Mouse (Mus musculus) kidney, adult 11 months (tissue): Measurements from ENCODE around the gene Cog6.

ENCODE experiments used
- DNase-seq: peaks from one replicate; pipeline ENCODE4 v3.0.0; 2022

The Cog6 gene

DNA sequence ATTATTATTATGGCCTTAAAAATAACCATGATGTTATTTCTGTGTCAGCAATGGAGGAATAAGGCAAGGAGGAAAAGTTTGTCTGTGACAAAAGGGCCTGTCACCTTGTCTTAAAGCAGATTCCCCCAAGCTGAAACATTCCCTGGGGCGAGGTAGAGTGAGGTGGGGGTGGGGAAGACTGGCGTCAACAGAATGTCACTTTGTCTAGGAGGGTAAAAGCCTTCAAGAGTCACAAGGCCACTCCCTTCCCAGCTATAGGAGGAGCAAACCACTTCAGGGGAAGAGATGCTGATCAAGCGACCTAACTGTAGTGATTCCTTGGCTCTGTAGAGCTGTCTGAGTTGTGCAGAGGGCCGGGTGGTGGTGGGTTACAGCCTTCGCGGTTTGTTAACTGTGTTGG lies 14.5 kb upstream of the Cog6 start:
- no peak for DNase-seq

DNA sequence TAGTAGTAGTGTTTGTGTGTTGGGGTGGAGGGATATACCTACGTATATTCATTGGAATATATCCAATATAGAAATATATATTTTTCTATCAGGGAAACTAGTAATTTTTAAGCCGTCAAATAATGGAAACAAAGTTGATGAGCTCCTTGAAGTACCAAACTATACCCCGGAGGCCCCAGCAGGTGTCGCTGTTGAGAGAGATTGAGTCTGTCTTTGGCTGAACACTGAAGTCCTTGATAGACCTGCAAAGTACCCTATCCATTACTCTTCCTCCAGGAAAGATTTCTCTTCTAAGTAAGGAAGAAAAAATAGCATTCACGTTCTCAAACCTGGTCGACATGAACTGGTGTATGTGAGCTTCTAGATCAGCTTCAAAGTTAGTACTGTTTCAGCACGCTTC lies 12.0 kb upstream of the Cog6 start:
- peak; percentile 34 for DNase-seq

- no peak for DNase-seq
Measured at GRCm38 (mm10) chr3:53027333-53027732, 10.3 kb upstream of the Cog6 start.

- no peak for DNase-seq
Measured at GRCm38 (mm10) chr3:53007411-53007810, 9.6 kb downstream of the Cog6 start.

DNA sequence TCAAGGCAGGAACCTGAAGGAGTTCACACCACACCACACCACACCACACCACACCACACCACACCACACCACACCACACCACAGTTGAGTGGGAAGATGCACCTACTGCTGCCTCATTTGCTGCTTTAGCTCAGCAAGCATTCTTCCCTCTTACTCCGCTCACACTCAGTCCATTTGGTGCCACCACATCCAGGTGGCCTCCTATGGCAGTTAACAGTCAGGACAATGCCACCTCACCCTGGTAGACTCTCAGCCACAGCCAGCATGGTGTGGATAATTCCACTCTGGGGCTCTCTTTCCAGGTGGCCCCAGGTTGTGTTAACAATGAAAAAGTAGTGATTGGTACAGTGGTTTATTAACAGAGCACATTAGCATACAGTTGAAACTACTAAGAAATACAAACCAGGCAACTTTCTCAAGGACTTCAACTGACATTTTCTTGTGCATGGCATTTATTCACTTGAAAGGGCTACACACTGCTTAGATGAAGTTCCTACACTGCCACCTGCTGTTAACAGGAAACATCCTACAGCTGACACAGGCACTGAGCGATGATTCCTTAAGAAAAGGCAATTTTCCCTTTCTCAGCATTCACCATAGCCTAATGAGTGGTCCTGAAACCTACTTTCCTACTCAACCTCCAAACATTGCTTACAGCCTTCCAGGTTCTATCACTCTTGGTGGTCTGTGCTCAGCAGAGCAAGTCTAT lies 12.5 kb downstream of the Cog6 start:
- DNase-seq, result no peak

DNA sequence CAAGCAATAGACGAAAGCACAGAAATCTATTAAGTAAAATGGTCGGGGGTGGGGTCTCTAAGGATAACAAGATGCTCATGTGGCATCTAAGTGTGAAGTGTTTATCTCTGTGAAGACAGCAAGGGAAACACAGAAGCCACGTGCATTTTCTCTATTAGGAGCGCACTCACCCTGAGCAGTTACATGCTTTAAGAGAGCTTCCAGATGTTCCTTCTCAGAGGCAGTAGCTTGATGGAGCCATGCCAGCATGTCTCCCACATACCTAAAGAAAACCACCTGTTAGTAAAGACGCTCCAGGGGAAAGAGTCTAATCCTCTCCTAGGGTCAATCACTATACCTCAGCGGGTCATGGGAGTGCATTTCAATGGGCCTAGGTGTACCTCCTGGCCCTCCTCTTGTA lies 15.0 kb downstream of the Cog6 start:
- DNase-seq, result no peak

DNA sequence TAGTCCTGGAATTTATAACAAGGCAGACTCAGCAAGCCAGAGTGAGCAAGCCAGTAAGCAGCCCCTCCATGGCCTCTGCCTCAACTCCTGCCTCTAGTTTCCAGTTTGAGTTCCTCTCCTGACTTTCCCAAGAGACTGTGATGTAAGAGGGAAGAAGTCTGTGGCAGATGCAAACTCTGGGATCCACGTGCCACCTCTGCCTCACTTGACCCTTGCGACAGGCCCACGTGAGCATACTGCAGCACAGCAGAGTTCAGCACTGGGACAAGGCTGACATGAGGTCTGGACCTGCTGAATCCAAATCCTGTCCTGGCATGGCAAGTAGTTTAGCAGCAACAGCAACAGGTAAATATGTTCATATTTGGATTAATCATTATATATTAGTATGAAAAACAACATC lies 17.0 kb downstream of the Cog6 start:
- DNase-seq, result no peak

DNA sequence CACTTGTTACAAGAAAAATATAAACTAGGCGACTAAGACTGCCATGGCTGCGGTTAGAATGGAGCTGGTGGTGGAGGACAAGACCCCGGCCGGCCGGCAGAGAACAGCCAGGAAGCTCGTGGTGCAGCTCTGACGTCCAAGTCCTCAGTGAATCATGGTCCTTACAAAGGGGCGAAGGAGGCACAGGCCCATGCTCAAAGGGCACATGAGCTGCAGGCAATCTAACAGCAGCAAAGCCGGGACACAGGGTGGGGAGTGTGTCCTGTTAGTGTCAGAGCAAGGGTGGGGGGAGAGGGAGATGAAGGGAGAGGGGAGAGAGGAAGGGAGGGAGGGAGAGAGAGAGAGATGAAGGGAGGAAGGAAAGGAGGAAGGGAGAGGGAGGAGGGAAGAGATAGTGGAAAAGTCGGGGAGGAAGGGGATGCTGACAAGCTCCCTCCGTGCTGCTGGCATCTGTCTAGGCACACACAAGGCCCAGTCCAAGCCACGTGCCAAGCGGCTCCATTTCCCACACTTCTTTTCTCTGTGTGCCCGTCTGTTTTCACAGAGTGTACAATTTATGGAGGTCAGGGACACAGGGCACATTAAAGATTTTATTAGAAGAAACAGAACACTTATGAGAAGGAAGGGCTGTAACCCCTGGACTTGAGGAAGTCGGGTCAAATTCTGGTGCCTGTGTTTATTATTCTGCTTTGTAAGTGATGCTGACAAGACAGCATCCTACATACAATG lies 17.9 kb downstream of the Cog6 start:
- DNase-seq, result no peak

DNA sequence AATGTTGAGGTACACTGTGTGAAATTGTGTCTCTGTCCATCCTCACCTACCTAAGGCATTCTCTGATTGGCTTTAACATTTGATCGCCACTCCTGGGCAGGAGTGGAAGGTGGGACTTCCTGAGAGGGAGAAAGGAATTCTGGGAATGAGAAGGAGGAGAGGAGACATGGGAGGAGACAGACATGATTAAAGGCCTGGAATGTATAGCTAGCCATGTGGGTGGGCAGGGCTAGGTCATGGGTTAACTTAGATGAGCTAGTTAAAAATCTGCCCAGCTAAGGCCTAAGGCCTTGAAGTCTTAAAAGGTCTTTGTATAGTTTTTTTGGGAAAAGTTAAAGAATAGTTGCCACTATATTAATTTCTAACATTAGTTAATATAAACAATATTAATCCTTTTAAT lies 19.7 kb downstream of the Cog6 start:
- no peak for DNase-seq

- no peak for DNase-seq
Measured at GRCm38 (mm10) chr3:52996635-52997034, 20.4 kb downstream of the Cog6 start.

DNA sequence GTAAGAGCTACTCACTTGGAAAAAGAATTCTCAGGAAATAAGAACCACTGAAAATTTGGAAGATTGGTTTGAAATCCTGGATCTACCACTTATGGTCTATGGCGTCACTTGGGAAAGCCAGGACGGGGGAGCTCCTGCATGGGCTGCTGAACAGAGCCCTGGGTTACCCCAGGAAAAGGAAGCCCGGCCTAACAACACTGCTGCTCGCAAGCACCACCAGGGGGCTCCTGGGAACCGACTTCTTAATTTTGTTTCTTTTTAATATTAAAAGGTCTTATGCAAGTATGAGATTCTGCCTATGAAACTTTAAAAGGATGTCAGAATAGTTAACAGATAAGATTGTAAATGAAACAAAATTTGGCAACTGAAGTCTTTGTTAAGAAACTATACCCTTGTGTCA lies 22.4 kb downstream of the Cog6 start:
- DNase-seq, result no peak

DNA sequence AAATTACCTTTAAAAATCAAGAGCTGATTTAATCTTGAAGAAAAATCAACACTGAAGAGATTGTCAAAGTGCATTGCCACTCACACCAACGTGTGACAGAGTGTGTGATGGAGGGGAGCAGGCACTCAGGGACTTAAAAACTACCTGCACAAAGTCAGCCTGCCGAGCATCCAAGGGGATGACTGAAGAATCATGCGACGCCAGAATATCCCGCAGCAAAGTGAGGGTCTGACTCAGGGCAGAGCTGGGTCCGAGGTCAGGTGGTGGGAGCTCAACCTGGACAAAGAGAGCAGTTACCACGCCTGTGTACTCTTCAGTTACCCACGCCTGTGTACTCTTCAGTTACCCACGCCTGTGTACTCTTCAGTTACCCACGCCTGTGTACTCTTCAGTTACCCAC lies 23.7 kb downstream of the Cog6 start:
- DNase-seq, result no peak

DNA sequence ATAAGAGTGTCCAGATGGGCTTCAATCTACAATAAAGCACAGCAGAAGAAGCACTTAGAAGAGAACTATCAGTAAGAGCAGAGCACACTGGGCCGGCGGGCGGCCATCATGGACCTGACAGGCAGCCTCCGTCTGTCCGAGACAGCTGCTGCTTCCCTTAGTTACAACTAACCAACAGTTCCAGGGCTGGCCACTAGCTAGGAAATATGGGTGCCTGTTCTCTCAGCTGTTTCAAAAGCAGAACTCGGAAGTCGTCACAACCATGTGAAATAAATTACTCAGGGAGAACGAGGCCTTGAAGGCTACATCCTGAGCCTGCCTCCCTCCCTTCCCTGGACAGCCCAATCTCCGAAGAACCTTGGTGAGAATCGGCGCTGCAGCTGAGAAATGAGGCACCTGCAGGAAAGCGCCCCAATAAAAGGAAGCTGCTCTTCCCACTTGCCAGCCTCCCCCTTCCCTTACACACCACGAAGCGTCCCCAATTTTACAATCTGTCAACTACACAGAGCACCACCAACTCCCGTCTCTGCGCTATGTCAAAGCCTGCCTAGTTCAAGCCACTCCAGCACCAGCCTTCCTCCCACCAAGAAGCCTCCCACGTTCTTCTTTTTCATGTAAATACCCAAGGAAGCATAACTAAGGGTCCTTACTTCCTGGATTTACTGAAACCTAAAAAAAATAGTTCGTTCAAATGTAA lies 26.8 kb downstream of the Cog6 start:
- no peak for DNase-seq

- peak; percentile 17 for DNase-seq
Measured at GRCm38 (mm10) chr3:52985508-52985941, 31.5 kb downstream of the Cog6 start.

DNA sequence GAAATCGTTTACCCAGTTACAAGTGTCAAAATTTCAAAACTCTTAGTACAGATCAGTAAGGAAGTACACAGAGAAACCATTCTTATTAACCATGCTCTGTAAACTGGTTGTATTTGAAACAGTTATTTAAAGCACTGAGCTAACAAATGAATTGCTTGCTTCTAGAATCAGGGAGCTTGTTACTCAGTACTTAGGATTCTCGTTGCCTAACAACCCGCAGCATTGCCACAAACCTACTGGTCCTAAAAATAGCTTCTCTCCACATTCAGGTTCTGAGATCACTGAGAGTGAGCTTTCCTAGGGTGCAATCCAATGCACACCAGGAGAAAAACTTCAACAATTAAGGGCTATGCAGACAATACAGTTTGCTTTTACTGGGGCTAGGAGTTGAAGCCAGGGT lies 33.3 kb downstream of the Cog6 start:
- DNase-seq, result no peak

- DNase-seq, result no peak
Measured at GRCm38 (mm10) chr3:52982993-52983392, 34.0 kb downstream of the Cog6 start.

DNA sequence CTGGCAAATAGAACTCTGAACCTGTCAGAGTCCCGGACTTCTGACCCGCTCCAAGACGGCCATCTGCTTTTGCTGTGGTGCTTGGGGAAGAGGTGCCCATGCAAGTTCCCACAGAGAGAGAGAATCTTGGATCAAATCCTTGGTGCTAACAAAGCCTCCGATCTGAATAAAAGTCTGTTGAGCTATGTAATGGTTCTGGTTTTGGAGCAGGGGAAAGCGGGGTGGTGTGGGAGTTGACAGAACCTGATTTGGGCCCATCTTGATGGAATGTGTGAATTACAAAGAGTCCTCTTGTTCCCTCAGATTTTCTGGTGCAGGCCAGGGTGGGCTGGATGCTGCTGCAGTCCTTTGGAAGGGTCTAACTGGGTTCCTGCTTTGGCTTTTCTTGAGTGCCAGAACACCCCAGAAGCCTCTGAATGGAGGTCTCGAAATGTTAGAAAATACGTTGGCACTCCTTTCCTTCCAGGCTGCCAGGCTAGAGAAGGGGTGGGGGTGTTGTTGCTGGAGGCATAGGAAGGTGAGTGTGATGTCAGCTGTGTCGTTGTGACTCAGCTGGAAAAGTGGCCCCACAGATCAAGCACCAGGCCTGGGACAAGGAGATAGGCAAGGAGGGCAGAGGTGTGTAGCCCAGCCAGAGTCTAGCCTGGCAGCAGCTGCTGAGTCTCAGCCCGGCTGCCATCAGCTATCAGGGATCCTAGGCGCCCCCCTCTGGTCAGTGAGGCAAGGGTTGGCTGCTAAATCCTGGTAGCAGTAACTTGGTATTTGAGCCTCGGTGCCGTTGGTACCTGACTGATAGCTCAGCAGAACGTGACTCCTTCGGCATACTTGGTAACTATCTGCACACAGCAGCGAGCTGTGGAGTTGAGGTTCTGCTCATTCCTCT lies 42.1 kb downstream of the Cog6 start:
- DNase-seq, result peak; percentile 46

DNA sequence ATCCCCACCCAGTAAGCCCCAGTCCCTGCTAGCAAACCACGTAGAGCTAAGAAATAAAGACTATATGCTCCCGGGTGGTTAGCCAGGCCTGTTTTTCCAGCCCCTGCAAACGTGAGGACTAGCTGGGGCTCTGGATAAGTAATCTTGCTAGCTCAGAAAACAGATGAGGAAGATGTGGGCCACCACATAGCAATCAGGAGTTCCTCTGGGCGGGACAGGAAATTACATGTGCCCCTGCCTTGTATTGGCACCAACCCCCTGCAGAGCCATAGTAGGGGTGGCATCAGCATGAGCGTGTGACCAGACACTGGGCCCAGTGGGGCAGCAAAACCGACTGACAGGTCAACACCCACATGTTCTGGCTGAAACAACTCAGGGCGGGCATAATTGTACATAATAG lies 44.1 kb downstream of the Cog6 start:
- no peak for DNase-seq

DNA sequence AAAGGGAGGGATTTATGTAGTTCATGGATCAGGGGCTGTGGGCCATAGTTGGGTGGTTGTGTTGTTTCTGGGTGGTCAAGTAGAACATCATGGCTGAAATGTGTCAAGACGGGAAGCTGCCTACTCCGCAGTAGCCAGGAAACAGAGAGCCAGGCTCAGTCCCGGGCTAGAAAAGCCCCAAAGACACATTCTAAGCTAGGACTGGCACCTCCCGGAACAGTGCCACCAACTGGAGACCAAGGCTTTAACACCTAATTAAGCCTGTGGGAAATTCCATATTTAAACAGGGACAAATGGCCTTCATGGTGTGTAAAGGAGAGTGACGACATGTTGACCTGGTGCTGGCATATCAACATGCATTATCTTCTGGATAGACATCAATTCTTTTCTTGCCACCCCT lies 50.0 kb downstream of the Cog6 start:
- no peak for DNase-seq

DNA sequence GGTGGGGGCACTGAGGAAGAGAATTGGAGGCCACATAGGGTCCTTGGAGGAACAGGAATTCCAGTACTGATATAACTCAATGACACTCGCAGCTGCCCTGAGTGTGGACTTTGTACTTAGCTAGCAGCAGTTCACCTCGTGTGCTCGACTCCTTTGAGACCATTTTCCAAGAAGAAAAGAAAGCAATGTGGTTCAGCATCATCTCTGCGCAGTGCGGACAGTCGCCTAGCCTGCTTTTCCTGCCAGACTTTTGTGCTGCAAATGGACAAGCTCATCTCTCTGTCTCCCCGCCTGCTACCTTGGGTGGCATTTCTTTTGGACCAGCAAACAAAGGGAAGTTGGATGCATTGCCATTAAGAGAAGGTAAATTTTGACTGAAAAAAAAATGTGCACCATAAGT lies 52.8 kb downstream of the Cog6 start:
- no peak for DNase-seq

DNA sequence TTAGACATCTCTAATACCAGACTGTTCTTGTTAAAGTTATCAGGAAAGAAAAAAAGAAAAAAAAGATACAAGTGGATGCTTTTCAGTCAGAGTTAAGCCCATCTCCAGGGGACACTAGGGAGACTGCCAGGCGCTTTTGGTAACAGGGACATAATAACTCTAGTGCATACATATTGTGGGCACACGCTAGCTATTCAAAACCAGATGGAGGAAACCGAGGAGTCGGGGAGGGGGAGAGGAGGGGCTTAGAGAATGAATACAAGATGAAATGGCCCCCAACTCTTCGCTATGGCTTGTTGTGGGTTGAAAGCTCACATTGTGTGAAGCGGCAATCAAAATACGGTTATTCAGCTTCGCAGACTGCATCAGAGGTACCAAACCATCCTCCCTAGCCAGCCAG lies 53.6 kb downstream of the Cog6 start:
- DNase-seq, result no peak

GRCm38 (mm10) chr3:52962391-52962790 lies 54.6 kb downstream of the Cog6 start:
- no peak for DNase-seq

DNA sequence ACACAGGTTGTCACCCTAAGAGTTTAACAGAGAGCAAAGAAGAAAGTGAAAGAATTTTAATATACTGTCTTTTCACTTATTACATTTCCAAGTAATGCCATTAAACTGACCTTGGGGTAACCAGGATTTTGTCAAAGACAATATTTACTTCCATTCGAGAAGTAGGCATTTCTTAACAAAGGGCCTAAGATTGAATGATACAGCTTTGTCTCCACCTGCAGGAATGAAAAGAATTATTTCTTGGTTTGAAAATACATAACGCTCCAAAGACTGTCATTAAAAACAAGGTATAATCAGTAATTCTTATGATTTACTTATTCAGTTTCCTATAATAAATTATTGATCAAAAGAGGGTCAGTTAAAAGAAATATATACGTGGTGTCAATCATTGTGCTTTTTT lies 55.4 kb downstream of the Cog6 start:
- DNase-seq, result no peak
